Mouse (Mus musculus): Measurements from ENCODE around the gene Per2.

- TF ChIP-seq CTCF (IDR thresholded peaks at IDR 0.05; ENCODE audit: low read depth, low read length) (no peak), POLR2A (IDR thresholded peaks at IDR 0.05; ENCODE audit: borderline replicate concordance, low read depth, low read length) (no peak)
Measured at GRCm38 (mm10) chr1:91420601-91421065, 38.5 kb downstream of the Per2 start.
